Comparison of ENCODE assay signal across 15 mouse cellular contexts in genomic region chr15:96971906-96972305, GRCm38 (mm10).
"Had no signal": no experiment of that assay in that cellular context is flagged by ENCODE, and none has a peak within 500 bp of the region (broad histone marks: within the 10 kb centered on the region; RNA-seq: fewer than 3 reads in every experiment).

No protein-coding gene starts in this region.

- H3K27me3 ChIP-seq: limb, embryonic 12.5 days; limb, embryonic 15.5 days had no signal

- ATAC-seq: liver, postnatal 0 days had no signal

- H3K4me2 ChIP-seq: limb, embryonic 12.5 days; limb, embryonic 15.5 days; liver, embryonic 11.5 days; midbrain, embryonic 11.5 days had no signal

- H3K4me3 ChIP-seq: limb, embryonic 12.5 days; limb, embryonic 15.5 days had no signal

- H3K27ac ChIP-seq: limb, embryonic 12.5 days; limb, embryonic 15.5 days; liver, embryonic 14.5 days had no signal

- DNase-seq: kidney, adult 18-20 months; kidney, adult 9 months; kidney, postnatal 14 days; kidney, postnatal 4 days; left cerebral cortex, postnatal 4 days; liver, postnatal 0 days; lung, postnatal 14 days; midbrain, embryonic 14.5 days; thymus, adult 2 months; thymus, postnatal 14 days had no signal

- H3K9ac ChIP-seq: limb, embryonic 12.5 days; limb, embryonic 15.5 days; liver, embryonic 14.5 days; liver, postnatal 0 days had no signal

- H3K9me3 ChIP-seq: limb, embryonic 12.5 days; limb, embryonic 15.5 days had no signal

- H3K36me3 ChIP-seq: limb, embryonic 12.5 days; limb, embryonic 15.5 days had no signal
